ENCODE assay signal across 13 mouse cellular contexts in genomic region chr10:76275256-76275655, GRCm38 (mm10). TPM values are rescaled to one million over a fixed set of nuclear protein-coding genes. Genes with fewer than 3 reads are reported as not detected.
"Had no signal": no experiment of that assay in that cellular context is flagged by ENCODE, and none has a peak within 500 bp of the region (broad histone marks: within the 10 kb centered on the region; RNA-seq: fewer than 3 reads in every experiment).

No protein-coding gene starts in this region.

- ATAC-seq: hindbrain, embryonic 16.5 days; inflammation-experienced regulatory T-cells, adult 6 months; liver, postnatal 0 days; midbrain, embryonic 16.5 days had no signal

- DNase-seq: liver; liver, embryonic 13.5 days; liver, postnatal 0 days; retina, postnatal 1 day; thymus, postnatal 4 days had no signal

- H3K4me1 ChIP-seq: limb, embryonic 12.5 days; liver, embryonic 13.5 days; lung, embryonic 15.5 days; midbrain, embryonic 12.5 days; neural tube, embryonic 13.5 days had no signal

- H3K9me3 ChIP-seq: limb, embryonic 12.5 days; liver, embryonic 13.5 days; lung, embryonic 15.5 days; midbrain, embryonic 12.5 days; neural tube, embryonic 13.5 days had no signal

- H3K9ac ChIP-seq: limb, embryonic 12.5 days; liver, embryonic 13.5 days; liver, postnatal 0 days; lung, embryonic 15.5 days; midbrain, embryonic 12.5 days; neural tube, embryonic 13.5 days had no signal

- H3K27ac ChIP-seq: limb, embryonic 12.5 days; liver, embryonic 13.5 days; lung, embryonic 15.5 days; midbrain, embryonic 12.5 days; neural tube, embryonic 13.5 days had no signal

- H3K27me3 ChIP-seq: limb, embryonic 12.5 days; liver, embryonic 13.5 days; lung, embryonic 15.5 days; midbrain, embryonic 12.5 days; neural tube, embryonic 13.5 days had no signal

- H3K4me2 ChIP-seq: limb, embryonic 12.5 days; liver, embryonic 13.5 days; lung, embryonic 15.5 days; midbrain, embryonic 12.5 days; neural tube, embryonic 13.5 days had no signal

- H3K4me3 ChIP-seq: limb, embryonic 12.5 days; liver, embryonic 13.5 days; lung, embryonic 15.5 days; midbrain, embryonic 12.5 days; neural tube, embryonic 13.5 days had no signal

RNA-seq across cellular contexts. Expression of gene S100b, which starts 21.6 kb away (rescaled TPM):
- total RNA-seq: megakaryocyte-erythroid progenitor cell, adult 5-6 weeks had no signal
- polyA plus RNA-seq: inflammation-experienced regulatory T-cells, adult 6 months; liver, embryonic 13.5 days had no signal
